Mouse (Mus musculus): Measurements from ENCODE around the gene Zfp185. TPM values are rescaled to one million over a fixed set of nuclear protein-coding genes. Genes with fewer than 3 reads are reported as not detected.
"Not testable (repeated sequence)": the region's sequence is repeated elsewhere in the genome, so short reads cannot be mapped to it uniquely, and the experiment has no call there.

Gene Zfp185
- total RNA-seq, 2 experiments from 2014 or later, result 0.83 to 1.6 TPM

GRCm38 (mm10) chrX:73061528-73061927 is 74.4 kb downstream of the Zfp185 start:
- DNase-seq (ENCODE audit: low spot score in 2 of 2), result no peak

- DNase-seq (ENCODE audit: low spot score in 2 of 2), result no peak
Measured at GRCm38 (mm10) chrX:73062323-73062722, 75.2 kb downstream of the Zfp185 start.

- DNase-seq (ENCODE audit: low spot score in 2 of 2), result peak; percentile 29 to 40
Measured at GRCm38 (mm10) chrX:73063512-73064414, 76.6 kb downstream of the Zfp185 start.

- DNase-seq (ENCODE audit: low spot score in 2 of 2), result no peak
Measured at GRCm38 (mm10) chrX:73064415-73064793, 77.3 kb downstream of the Zfp185 start, which contains the start of gene Pnma3. TSS of gene Pnma3 (plus strand) at chrX:73064787.

GRCm38 (mm10) chrX:73066765-73067312 is 79.7 kb downstream of the Zfp185 start:
- DNase-seq (ENCODE audit: low spot score in 2 of 2), result not testable (repeated sequence)

Small RNAs within 50 kb of the gene (microRNA-seq; reads per million reads assigned to microRNA genes)
- 0 to 1.1 reads per million in 2 experiments for gene Mir2137

Other genes starting within 250 kb of the Zfp185 start
- gene Gabrq, start 162.2 kb upstream of the Zfp185 start, total RNA-seq (2021), result under 1 TPM; 0.91 to 0.97 TPM
- 10 to 100 TPM; 46.0 to 51.2 TPM for gene Cetn2, start 68.9 kb upstream of the Zfp185 start, total RNA-seq (2021)
- gene Nsdhl, start 68.8 kb upstream of the Zfp185 start, total RNA-seq (2021), result 10 to 100 TPM; 34.6 to 43.2 TPM
- gene Pnma5, start 49.8 kb downstream of the Zfp185 start, total RNA-seq (2021), result under 1 TPM; 0.52 to 0.62 TPM
- 10 to 100 TPM; 18.8 to 28.4 TPM for gene Pnma3, start 77.4 kb downstream of the Zfp185 start, total RNA-seq (2021)
- gene Xlr4a, start 95.1 kb downstream of the Zfp185 start, total RNA-seq (2021), result 1 to 10 TPM in 1 of 2 experiments, not detected in 1; 1.2 TPM
- 1 to 10 TPM in 1 of 2 experiments, not detected in 1; 4.9 TPM for gene Xlr3a, start 109.8 kb downstream of the Zfp185 start, total RNA-seq (2021)
- gene Gm14685, start 129.7 kb downstream of the Zfp185 start, total RNA-seq (2021), result 1 to 10 TPM; 1.9 to 5.2 TPM
- not detected for gene Xlr5b, start 161.5 kb downstream of the Zfp185 start, total RNA-seq (2021)
- gene DXBay18, start 162.1 kb downstream of the Zfp185 start, total RNA-seq (2021), result 1 to 10 TPM in 1 of 2 experiments, not detected in 1; 1.9 TPM
- gene Spin2d, start 189.7 kb downstream of the Zfp185 start, total RNA-seq (2021), result not detected
- 10 to 100 TPM in 1 of 2 experiments, 1 to 10 TPM in 1; 1.4 to 14.4 TPM for gene Xlr3b, start 204.9 kb downstream of the Zfp185 start, total RNA-seq (2021)
- 1 to 10 TPM in 1 of 2 experiments, not detected in 1; 1.6 TPM for gene Xlr4b, start 227.0 kb downstream of the Zfp185 start, total RNA-seq (2021)
- 10 to 100 TPM; 16.3 to 16.7 TPM for gene F8a, start 241.0 kb downstream of the Zfp185 start, total RNA-seq (2021)